Mouse (Mus musculus) lung, adult 18-20 months (tissue): ENCODE measurements at regions not wholly inside any gene's neighbourhood (a gene's known extent, or its start where the extent isn't known, plus 50 kb on each side); places are given as distances from the start of the nearest gene placed in this dataset.
"Not testable (repeated sequence)": the region's sequence is repeated elsewhere in the genome, so short reads cannot be mapped to it uniquely, and the experiment has no call there.

Experiments used
- DNase-seq, 2 experiments: peaks; one replicate each; pipeline ENCODE4 v3.0.0; 2022; ENCODE audit warnings: mixed read lengths in 2 of 2

DNA sequence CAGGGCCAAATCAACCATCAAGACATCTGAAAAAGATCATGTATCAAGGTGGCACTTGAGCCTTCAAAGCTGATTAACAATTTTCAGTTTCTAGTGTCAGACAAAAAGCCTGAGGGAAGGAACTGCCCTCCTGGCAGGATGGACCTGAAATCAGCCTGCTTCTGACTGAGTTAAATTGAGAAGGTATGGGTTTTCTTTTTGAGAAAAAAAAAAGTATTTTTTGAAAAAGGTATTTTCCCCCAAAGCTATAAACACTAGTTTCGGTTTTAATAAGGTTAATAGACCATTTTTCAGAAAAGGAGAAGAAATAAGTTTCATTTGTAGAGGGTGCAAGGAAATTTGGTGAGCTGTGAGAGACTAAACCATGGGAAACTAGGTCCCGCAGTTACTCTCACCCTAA lies 124.6 kb upstream of the Mrpl21 start:
- DNase-seq, result not testable (repeated sequence)

GRCm38 (mm10) chr19:3159346-3159745 lies 123.4 kb upstream of the Mrpl21 start:
- DNase-seq, result no peak

DNA sequence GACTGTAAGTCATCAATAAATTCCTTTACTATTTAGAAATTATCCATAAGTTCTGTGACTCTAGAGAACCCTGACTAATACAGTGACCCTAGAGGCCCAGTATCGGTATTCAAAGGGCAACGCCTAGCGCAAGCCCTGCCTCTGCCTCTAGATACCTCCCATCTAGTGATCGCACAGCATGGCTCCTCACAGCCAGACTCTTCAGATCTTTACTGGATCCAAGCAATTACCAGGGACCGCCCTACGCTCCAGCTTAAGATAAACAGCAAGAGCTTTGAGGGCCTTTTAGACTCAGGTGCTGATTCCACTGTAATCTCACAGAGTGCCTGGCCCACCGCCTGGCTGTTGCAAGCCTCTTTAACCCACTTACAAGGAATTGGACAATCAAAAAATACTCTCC lies 115.0 kb upstream of the Mrpl21 start:
- DNase-seq, result no peak

DNA sequence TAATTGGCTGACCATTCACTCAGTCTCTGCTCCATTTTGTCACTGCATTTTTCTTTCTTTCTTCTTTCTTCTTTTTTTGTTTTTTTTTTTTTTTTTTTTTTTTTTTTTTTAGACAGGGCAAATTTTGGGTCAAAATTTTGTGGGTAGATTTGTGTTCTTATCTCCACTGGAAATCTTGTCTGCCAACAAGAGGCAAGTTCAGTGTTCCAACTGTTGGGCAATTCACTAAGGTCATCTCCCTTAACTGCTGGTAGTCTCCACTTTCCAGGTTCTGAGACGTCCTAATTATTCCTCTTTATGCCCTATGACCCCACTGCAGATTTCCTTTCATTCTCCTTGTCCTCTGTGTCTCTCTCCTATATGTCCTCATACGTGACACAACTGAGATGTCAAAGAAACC lies 100.1 kb upstream of the Mrpl21 start:
- DNase-seq, result no peak

DNA sequence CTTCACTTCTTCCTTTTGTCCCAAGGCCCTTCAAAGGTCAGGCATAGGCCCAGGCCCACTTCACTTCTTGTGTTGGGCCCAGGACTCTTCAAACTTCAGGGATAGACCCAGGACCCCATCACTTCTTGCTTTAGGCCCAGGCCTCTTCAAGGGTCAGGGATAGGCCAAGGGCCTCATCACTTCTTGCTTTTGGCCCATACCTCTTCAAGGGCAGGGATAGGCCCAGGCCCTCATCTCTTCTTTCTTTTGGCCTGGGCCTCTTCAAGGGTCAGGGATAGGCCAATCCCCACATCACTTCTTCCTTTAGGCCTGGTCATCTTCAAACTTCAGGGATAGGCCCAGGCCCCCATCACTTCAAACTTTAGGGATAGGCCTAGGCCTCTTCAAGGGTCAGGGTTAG lies 90.1 kb upstream of the Mrpl21 start:
- DNase-seq, result no peak

- not testable (repeated sequence) for DNase-seq
These were observed 78.2 kb upstream of the Mrpl21 start for GRCm38 (mm10) chr19:3204504-3204903.

DNA sequence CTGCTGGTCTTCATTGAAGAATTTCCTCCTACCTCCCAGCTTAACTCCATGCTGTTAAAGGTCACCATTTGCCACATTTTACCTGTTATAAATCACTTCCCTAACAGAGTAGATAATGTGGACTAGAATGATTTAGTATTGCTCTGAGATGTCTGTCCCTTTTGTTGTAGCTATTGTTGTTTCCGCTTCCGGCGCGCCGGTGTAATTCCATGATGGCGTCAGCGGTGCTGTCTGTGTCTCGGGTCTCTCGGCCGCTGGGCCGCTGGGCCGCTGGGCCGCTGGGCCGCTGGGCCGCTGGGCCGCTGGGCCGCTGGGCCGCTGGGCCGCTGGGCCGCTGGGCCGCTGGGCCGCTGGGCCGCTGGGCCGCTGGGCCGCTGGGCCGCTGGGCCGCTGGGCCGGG lies 77.3 kb upstream of the Mrpl21 start:
- not testable (repeated sequence) for DNase-seq

DNA sequence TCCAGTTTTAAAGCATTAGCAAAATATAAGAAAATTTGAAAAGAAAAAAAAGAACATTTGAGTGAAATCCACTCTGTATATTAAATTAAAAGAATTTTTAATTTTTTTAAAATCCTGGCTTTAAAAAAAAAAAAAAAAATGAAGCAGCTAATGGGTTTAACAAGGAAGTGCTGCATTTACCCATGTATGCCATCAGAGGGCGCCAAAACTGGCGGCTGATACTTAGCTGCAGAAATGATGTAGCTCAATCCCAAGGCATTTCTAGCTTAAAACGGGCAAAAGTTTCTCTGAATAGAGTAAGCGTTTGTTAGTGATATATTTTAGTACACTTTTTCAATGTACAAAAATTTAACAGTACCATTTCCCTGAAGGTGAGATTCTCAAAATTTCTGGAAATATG lies 74.4 kb upstream of the Mrpl21 start:
- peak in 1 of 2 experiments; percentile 10 for DNase-seq
